Mouse (Mus musculus) kidney, embryonic 16.5 days (tissue): ENCODE measurements around the gene Trim65. TPM values are rescaled to one million over a fixed set of nuclear protein-coding genes. Genes with fewer than 3 reads are reported as not detected.
"Not testable (repeated sequence)": the region's sequence is repeated elsewhere in the genome, so short reads cannot be mapped to it uniquely, and the experiment has no call there.

Experiments
- ATAC-seq: fragments of 200-750 bp; cut with Nextera tagmentation; 2 replicates; pipeline ENCODE4 v1.8.0; 2017; ENCODE audit warnings: moderate TSS enrichment; ENCODE audit not compliant: low FRiP score, low TSS enrichment
- H3K27ac ChIP-seq: fragments of 300-500 bp; sonication (generic); 2 replicates; pipeline ENCODE4 v1.5.1; 2014; ENCODE audit warnings: low read length
- H3K27me3 ChIP-seq: fragments of 300-500 bp; sonication (generic); 2 replicates; pipeline ENCODE4 v1.6.1; 2014; ENCODE audit warnings: low read length, control low read depth, mixed read lengths; ENCODE audit not compliant: insufficient read depth
- H3K36me3 ChIP-seq: fragments of 300-500 bp; sonication (generic); 2 replicates; pipeline ENCODE4 v1.6.1; 2014; ENCODE audit warnings: low read length, control low read depth, mixed read lengths; ENCODE audit not compliant: insufficient read depth
- H3K4me1 ChIP-seq: fragments of 300-500 bp; sonication (generic); 2 replicates; pipeline ENCODE4 v1.6.1; 2014; ENCODE audit warnings: low read length, control low read depth, mixed read lengths; ENCODE audit not compliant: insufficient read depth
- H3K4me2 ChIP-seq: fragments of 300-500 bp; sonication (generic); replicated peaks from 2 replicates; pipeline ENCODE4 v1.6.1; 2014; ENCODE audit warnings: low read depth, low read length
- H3K4me3 ChIP-seq: fragments of 300-500 bp; sonication (generic); 2 replicates; pipeline ENCODE4 v1.5.1; 2014; ENCODE audit warnings: mild to moderate bottlenecking, low read length
- H3K9ac ChIP-seq: fragments of 300-500 bp; sonication (generic); replicated peaks from 2 replicates; pipeline ENCODE4 v1.6.1; 2014; ENCODE audit warnings: low read length
- H3K9me3 ChIP-seq: fragments of 300-500 bp; sonication (generic); 2 replicates; pipeline ENCODE4 v1.6.1; 2016; ENCODE audit warnings: low read length, control low read depth
- WGBS: fragments of 180-500 bp; shearing (Covaris S2); extraction: QIAGEN DNeasy Blood & Tissue Kit; methylation state at CpG from one replicate; pipeline ENCODE4 v1.1.7; 2014; 5-methylcytosine and 5-hydroxymethylcytosine counted together
- polyA plus RNA-seq: library from polyadenylated mRNA; unstranded; fragments of >200 nt; fragmentation: Nextera tagmentation; extraction: Ambion mirVana; gene quantifications from 2 replicates; pipeline ENCODE4 v1.2.1, GENCODE M21; 2015

Trim65 gene
- polyA plus RNA-seq, 1 experiment from 2014 or later, result 4.9 TPM

GRCm38 (mm10) chr11:116129091-116129790 lies 1.7 kb downstream of the Trim65 start:
- H3K4me1 ChIP-seq, result peaks cover 42% of the 10 kb centered on the region
- peak overlapping the region; percentile 17; the same call in 1 of the 2 replicates for H3K9ac ChIP-seq
- H3K4me3 ChIP-seq, result no peak overlapping the region
- H3K27me3 ChIP-seq, result no peaks in the 10 kb centered on the region
- no peak overlapping the region for H3K4me2 ChIP-seq
- H3K9me3 ChIP-seq, result peaks cover 6% of the 10 kb centered on the region; the same call in 1 of the 2 replicates
- peaks cover 36% of the 10 kb centered on the region for H3K36me3 ChIP-seq
- WGBS, result 70% methylated on average over 9 of the region's 9 CpGs
- ATAC-seq, result no peak
- no peak overlapping the region for H3K27ac ChIP-seq

- Histone ChIP-seq H3K4me2 (no peak overlapping the region), H3K9ac (peak overlapping the region; percentile 19; the same call in 1 of the 2 replicates), H3K4me1 (peaks cover 42% of the 10 kb centered on the region), H3K36me3 (peaks cover 28% of the 10 kb centered on the region), H3K27ac (no peak overlapping the region), H3K9me3 (peaks cover 6% of the 10 kb centered on the region; the same call in 1 of the 2 replicates), H3K27me3 (no peaks in the 10 kb centered on the region), H3K4me3 (no peak overlapping the region)
- 69% methylated on average over 9 of the region's 9 CpGs for WGBS
- ATAC-seq, result no peak
These were observed 2.9 kb downstream of the Trim65 start for GRCm38 (mm10) chr11:116127986-116128385.

- Histone ChIP-seq H3K27me3 (no peaks in the 10 kb centered on the region), H3K4me3 (peak within 1 kb of the TSS; percentile 23; the same call in 1 of the 2 replicates), H3K36me3 (peaks cover 22% of the 10 kb centered on the region), H3K9ac (peak within 1 kb of the TSS; percentile 19; the same call in 1 of the 2 replicates), H3K27ac (peak within 1 kb of the TSS; percentile 5; the same call in 1 of the 2 replicates), H3K4me1 (peaks cover 42% of the 10 kb centered on the region), H3K9me3 (peaks cover 6% of the 10 kb centered on the region; the same call in 1 of the 2 replicates), H3K4me2 (peak within 1 kb of the TSS; percentile 45)
- ATAC-seq, result 0 out of 2 replicates have a peak, but pooled peaks have one; percentile 16
- WGBS, result 30% methylated on average over 23 of the region's 23 CpGs
These were observed 3.6 kb downstream of the Trim65 start, which contains the start of gene Trim47 for GRCm38 (mm10) chr11:116127156-116127980. Trim47 (minus strand) TSS chr11:116127210.

- Histone ChIP-seq H3K4me3 (no peak overlapping the region), H3K27me3 (no peaks in the 10 kb centered on the region), H3K27ac (no peak overlapping the region), H3K9ac (no peak overlapping the region), H3K4me1 (peaks cover 35% of the 10 kb centered on the region), H3K4me2 (no peak overlapping the region), H3K9me3 (peaks cover 6% of the 10 kb centered on the region; the same call in 1 of the 2 replicates), H3K36me3 (peaks cover 16% of the 10 kb centered on the region)
- 92% methylated on average over 15 of the region's 15 CpGs for WGBS
- ATAC-seq, result no peak
These were observed 4.7 kb downstream of the Trim65 start for GRCm38 (mm10) chr11:116126261-116126660.

- peaks cover 16% of the 10 kb centered on the region for H3K36me3 ChIP-seq
- H3K27ac ChIP-seq, H3K4me3 ChIP-seq, H3K27me3 ChIP-seq, ATAC-seq, H3K4me2 ChIP-seq, H3K9ac ChIP-seq, H3K9me3 ChIP-seq, H3K4me1 ChIP-seq: not testable (repeated sequence)
- WGBS, result 98% methylated on average over 8 of the region's 8 CpGs
These were observed 9.1 kb downstream of the Trim65 start for GRCm38 (mm10) chr11:116121731-116122245.

GRCm38 (mm10) chr11:116117819-116118218 lies 13.1 kb downstream of the Trim65 start:
- H3K27ac ChIP-seq, result no peak overlapping the region
- no peak for ATAC-seq

GRCm38 (mm10) chr11:116117241-116117640 lies 13.7 kb downstream of the Trim65 start:
- H3K4me3 ChIP-seq, result no peak overlapping the region
- H3K4me2 ChIP-seq, result no peak overlapping the region
- WGBS, result 62% methylated on average over 12 of the region's 12 CpGs
- no peaks in the 10 kb centered on the region for H3K4me1 ChIP-seq
- no peak overlapping the region for H3K9ac ChIP-seq
- H3K27me3 ChIP-seq, result no peaks in the 10 kb centered on the region
- ATAC-seq, result no peak
- no peak overlapping the region for H3K27ac ChIP-seq
- H3K36me3 ChIP-seq, result no peaks in the 10 kb centered on the region
- no peaks in the 10 kb centered on the region for H3K9me3 ChIP-seq

More at GRCm38 (mm10) chr11:116117819-116118218, 13.1 kb downstream of the Trim65 start:
- Histone ChIP-seq H3K9me3 (no peaks in the 10 kb centered on the region), H3K4me3 (no peak overlapping the region), H3K4me1 (no peaks in the 10 kb centered on the region), H3K36me3 (no peaks in the 10 kb centered on the region), H3K9ac (no peak overlapping the region), H3K27me3 (no peaks in the 10 kb centered on the region), H3K4me2 (no peak overlapping the region)

- ATAC-seq, result no peak
- H3K27ac ChIP-seq, result no peak overlapping the region
These were observed 19.2 kb downstream of the Trim65 start for GRCm38 (mm10) chr11:116111611-116112203.

GRCm38 (mm10) chr11:116111067-116111466 lies 19.9 kb downstream of the Trim65 start:
- WGBS, result 85% methylated on average over 4 of the region's 4 CpGs
- H3K4me3 ChIP-seq, result no peak overlapping the region
- H3K9me3 ChIP-seq, result no peaks in the 10 kb centered on the region
- H3K9ac ChIP-seq, result no peak overlapping the region
- no peak overlapping the region for H3K27ac ChIP-seq
- no peaks in the 10 kb centered on the region for H3K36me3 ChIP-seq
- no peak overlapping the region for H3K4me2 ChIP-seq
- H3K4me1 ChIP-seq, result peaks cover 47% of the 10 kb centered on the region
- H3K27me3 ChIP-seq, result peaks cover 47% of the 10 kb centered on the region
- ATAC-seq, result no peak

More at GRCm38 (mm10) chr11:116111611-116112203, 19.2 kb downstream of the Trim65 start:
- WGBS, result 87% methylated on average over 19 of the region's 19 CpGs
- H3K27me3 ChIP-seq, result peaks cover 47% of the 10 kb centered on the region
- no peak overlapping the region for H3K4me2 ChIP-seq
- no peaks in the 10 kb centered on the region for H3K36me3 ChIP-seq
- no peak overlapping the region for H3K4me3 ChIP-seq
- peaks cover 41% of the 10 kb centered on the region for H3K4me1 ChIP-seq
- H3K9ac ChIP-seq, result no peak overlapping the region
- no peaks in the 10 kb centered on the region for H3K9me3 ChIP-seq
